Mouse (Mus musculus): ENCODE results near the gene Med27. TPM values are rescaled to one million over a fixed set of nuclear protein-coding genes. Genes with fewer than 3 reads are reported as not detected.
A peak's percentile ranks its signal among the peaks of the same experiment; 100 is the strongest.

Gene Med27
- polyA plus RNA-seq, 1 experiment from 2014 or later: 68.9 TPM

DNA sequence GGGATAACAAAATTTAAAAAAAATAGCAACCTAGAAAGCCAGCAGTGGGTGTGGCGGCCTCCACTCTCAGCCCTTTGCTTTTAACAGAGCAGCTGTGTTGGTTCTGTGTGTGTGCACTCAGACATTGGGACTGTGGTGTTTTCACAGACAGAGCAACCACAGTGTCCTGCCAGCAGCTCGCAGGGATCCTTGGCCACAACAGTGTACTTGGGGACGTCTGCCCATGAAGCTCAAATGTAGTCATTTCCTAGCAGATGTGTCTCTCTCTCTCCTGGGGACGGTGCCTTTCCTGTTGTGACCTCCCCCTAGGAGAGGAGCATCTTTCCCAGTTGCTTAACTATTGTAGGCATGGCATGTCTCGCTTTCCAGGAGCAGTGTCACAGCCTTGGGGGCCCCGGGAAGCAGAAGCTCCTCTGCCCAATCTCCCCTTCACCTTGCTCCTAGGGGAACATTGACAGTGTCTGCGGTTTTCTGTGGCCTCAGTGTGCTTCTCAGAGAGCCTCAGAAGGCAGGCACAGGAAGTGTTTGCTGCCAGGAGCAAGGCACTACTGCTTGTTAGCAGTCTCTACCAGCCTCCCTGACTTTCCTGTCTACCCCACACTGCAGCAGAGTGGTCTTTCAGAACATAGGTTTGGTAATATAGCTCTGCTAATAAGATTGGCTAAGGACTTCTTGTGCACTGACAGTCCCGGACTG lies 18.5 kb downstream of the Med27 start:
- Histone ChIP-seq H3K4me1 (peaks cover 9% of the 10 kb centered on the region), H3K9me3 (no peaks in the 10 kb centered on the region), H3K36me3 (replicated peaks) (no peaks in the 10 kb centered on the region), H3K27ac (no peak overlapping the region), H3K4me2 (no peak overlapping the region), H3K27me3 (no peaks in the 10 kb centered on the region), H3K9ac (no peak overlapping the region), H3K4me3 (replicated peaks) (no peak overlapping the region)
- WGBS: 85% methylated on average over 8 of the region's 8 CpGs
- ATAC-seq (ENCODE audit: low FRiP score): no peak

DNA sequence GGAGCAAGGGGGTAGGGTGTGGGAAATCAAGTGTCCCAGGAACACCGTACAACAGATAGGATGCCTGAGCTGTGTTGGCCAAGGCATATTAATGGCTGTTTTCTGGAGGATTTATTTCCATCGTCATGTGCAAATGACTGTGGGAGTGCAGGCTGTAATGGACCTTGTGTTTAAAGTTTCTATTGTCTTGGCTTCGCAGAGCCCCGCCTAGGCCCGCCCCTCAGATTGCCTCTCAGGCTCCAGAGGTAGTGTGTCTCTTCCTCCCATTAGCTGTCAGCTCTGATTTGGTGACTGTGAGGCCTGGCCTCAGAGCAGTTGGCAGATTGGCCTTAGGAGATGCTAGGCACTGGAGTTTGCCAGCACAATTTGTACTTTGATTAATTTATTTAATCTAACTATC lies 22.1 kb downstream of the Med27 start:
- no peak overlapping the region for H3K4me2 ChIP-seq
- 54% methylated on average over 5 of the region's 5 CpGs for WGBS
- H3K4me3 ChIP-seq (replicated peaks): no peak overlapping the region
- no peak for ATAC-seq (ENCODE audit: low FRiP score)
- H3K9ac ChIP-seq: no peak overlapping the region
- H3K27ac ChIP-seq: no peak overlapping the region
- H3K4me1 ChIP-seq: peaks cover 9% of the 10 kb centered on the region
- no peaks in the 10 kb centered on the region for H3K27me3 ChIP-seq
- H3K9me3 ChIP-seq: no peaks in the 10 kb centered on the region
- no peaks in the 10 kb centered on the region for H3K36me3 ChIP-seq (replicated peaks)

DNA sequence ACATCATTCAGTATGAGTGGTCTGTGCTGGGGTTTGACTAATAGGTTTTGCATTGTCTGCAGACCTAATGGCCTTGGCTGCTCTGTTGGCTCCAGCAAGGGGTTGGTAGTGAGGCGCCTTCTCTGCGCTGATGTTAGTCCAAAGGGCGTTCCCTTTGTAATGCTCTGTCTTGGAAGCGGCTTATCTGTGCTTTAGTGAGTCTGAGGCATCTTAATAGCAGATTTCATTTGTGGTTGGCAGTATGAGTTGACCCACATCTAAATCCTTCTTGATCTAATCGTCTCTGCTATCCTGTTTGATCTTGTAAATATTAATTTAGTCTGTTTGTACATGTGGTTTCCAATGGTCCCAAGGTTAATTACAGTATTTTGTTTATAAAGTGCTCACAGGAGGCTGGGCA lies 25.6 kb downstream of the Med27 start:
- Histone ChIP-seq H3K9me3 (no peaks in the 10 kb centered on the region), H3K36me3 (replicated peaks) (no peaks in the 10 kb centered on the region), H3K9ac (no peak overlapping the region), H3K27ac (no peak overlapping the region), H3K4me3 (replicated peaks) (no peak overlapping the region), H3K4me2 (no peak overlapping the region), H3K27me3 (no peaks in the 10 kb centered on the region), H3K4me1 (peaks cover 9% of the 10 kb centered on the region)
- WGBS: 88% methylated on average over 5 of the region's 5 CpGs
- no peak for ATAC-seq (ENCODE audit: low FRiP score)

DNA sequence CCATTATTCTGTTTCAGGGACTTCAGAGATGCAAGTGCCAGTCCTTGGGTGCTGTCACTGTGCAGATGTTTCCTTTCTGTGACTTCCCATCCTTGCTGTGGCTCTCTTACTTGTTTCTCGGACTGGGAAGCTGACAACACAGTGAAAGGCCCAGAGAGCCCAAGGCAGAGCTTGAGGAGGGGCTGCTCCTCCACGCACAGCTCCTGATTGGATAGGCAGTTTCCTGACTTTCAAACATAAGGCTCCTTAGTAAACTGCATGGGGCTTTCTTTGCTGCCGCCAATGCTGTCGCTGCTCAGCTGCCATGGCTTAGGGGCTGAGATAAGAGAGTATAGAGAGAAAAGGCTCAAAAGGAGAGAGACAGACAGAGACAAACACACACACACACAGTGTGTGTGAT lies 35.1 kb downstream of the Med27 start:
- no peaks in the 10 kb centered on the region for H3K9me3 ChIP-seq
- H3K9ac ChIP-seq: no peak overlapping the region
- H3K4me1 ChIP-seq: peaks cover 34% of the 10 kb centered on the region
- no peaks in the 10 kb centered on the region for H3K36me3 ChIP-seq (replicated peaks)
- no peaks in the 10 kb centered on the region for H3K27me3 ChIP-seq
- H3K27ac ChIP-seq: peak overlapping the region; percentile 33; the same call in 1 of the 2 replicates
- no peak overlapping the region for H3K4me3 ChIP-seq (replicated peaks)
- H3K4me2 ChIP-seq: no peak overlapping the region
- 13% methylated on average over 4 of the region's 4 CpGs for WGBS
- ATAC-seq (ENCODE audit: low FRiP score): 0 out of 2 replicates have a peak, but pooled peaks have one; percentile 9

DNA sequence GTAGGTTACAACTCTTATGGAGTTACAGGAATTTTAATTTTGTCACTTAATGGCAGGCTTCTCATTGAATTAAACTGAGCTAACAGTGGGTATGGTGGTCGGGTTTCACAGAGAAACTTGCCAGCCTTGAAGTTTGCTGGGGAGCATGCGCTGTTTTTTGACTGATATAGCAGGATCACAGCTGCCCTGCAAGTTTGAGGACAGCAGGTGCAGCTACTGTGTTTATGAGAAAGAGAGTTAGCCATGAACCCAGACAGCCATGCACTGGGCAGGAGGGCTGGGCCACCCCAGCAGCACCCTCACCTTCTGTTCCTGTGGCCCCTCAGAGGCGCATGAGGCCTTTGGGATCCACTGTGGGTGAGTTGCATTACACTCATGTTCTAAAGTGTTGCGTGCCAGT lies 36.0 kb downstream of the Med27 start:
- Histone ChIP-seq H3K4me3 (replicated peaks) (no peak overlapping the region), H3K9me3 (no peaks in the 10 kb centered on the region), H3K4me1 (peaks cover 35% of the 10 kb centered on the region), H3K9ac (no peak overlapping the region), H3K27me3 (no peaks in the 10 kb centered on the region), H3K36me3 (replicated peaks) (no peaks in the 10 kb centered on the region), H3K27ac (no peak overlapping the region), H3K4me2 (no peak overlapping the region)
- WGBS: 92% methylated on average over 4 of the region's 4 CpGs
- no peak for ATAC-seq (ENCODE audit: low FRiP score)

DNA sequence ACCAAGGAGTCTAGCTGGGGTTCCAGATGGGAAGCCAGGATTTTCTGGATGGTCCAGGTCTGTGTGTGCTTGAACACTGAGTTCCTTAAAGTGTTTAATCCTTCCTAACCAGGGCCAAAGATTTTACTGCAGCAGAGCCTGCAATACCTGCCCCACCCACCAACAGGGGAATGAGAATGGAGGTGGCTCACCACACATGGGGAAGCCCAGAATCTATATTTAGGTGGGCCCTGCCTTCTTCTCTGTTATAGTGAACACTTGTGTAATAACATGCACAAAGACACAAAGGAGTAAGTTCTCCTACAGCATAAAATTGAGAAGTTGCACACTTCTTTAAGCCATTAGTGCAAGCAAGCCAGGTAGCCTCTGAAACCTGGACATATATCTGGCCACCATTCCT lies 36.5 kb downstream of the Med27 start:
- Histone ChIP-seq H3K9ac (no peak overlapping the region), H3K4me1 (peaks cover 35% of the 10 kb centered on the region), H3K4me2 (no peak overlapping the region), H3K4me3 (replicated peaks) (no peak overlapping the region), H3K27me3 (no peaks in the 10 kb centered on the region), H3K36me3 (replicated peaks) (no peaks in the 10 kb centered on the region), H3K27ac (no peak overlapping the region), H3K9me3 (no peaks in the 10 kb centered on the region)
- ATAC-seq (ENCODE audit: low FRiP score): no peak

DNA sequence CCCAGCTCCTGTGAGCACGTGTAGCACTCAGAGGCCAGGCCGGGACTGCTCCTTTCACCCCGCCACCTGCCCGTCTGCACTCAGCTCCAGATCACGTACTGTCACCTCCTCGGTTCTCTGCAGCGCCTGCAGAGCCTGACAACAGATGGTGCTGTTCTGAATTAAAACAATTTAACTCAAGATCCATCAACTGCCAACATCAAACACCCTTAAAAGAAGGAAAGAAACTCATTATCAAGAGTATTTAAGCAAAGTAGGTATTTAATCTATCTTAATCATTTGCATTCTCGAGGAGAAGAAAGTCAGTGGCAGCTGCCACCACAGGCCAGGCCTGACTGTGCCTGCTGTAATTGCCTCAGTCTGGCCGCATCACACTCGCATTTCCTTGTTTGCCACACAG lies 38.8 kb downstream of the Med27 start:
- Histone ChIP-seq H3K9me3 (no peaks in the 10 kb centered on the region), H3K36me3 (replicated peaks) (no peaks in the 10 kb centered on the region), H3K27me3 (no peaks in the 10 kb centered on the region), H3K4me2 (no peak overlapping the region), H3K9ac (no peak overlapping the region), H3K4me1 (peaks cover 35% of the 10 kb centered on the region), H3K27ac (peak overlapping the region; percentile 79), H3K4me3 (replicated peaks) (no peak overlapping the region)
- ATAC-seq (ENCODE audit: low FRiP score): peak; percentile 64; the same call in 1 of the 2 replicates
- WGBS: 29% methylated on average over 10 of the region's 10 CpGs

DNA sequence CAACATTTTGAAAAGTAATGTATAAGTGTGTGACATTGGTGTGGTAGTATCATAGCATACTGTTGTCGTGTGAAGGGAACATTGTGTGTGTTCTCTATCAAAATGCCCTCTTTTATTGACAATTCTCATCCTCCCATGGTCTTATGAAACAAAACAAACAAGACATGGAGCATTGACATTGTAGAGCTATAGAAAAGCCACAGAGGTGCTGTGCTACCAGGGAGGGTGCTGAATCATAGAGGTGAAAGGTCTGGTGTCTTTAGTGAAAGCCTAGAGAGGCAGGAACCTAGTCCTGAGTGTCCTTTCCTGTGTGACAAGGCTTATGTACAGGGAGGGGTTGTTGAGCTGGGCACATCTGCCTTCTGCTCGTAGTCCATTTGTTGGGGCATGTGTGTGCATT lies 40.6 kb downstream of the Med27 start:
- no peak overlapping the region for H3K27ac ChIP-seq
- no peak overlapping the region for H3K4me3 ChIP-seq (replicated peaks)
- H3K9me3 ChIP-seq: no peaks in the 10 kb centered on the region
- H3K9ac ChIP-seq: no peak overlapping the region
- no peaks in the 10 kb centered on the region for H3K36me3 ChIP-seq (replicated peaks)
- H3K4me2 ChIP-seq: no peak overlapping the region
- H3K4me1 ChIP-seq: peaks cover 25% of the 10 kb centered on the region
- 98% methylated on average over 2 of the region's 2 CpGs for WGBS
- no peaks in the 10 kb centered on the region for H3K27me3 ChIP-seq
- ATAC-seq (ENCODE audit: low FRiP score): no peak

DNA sequence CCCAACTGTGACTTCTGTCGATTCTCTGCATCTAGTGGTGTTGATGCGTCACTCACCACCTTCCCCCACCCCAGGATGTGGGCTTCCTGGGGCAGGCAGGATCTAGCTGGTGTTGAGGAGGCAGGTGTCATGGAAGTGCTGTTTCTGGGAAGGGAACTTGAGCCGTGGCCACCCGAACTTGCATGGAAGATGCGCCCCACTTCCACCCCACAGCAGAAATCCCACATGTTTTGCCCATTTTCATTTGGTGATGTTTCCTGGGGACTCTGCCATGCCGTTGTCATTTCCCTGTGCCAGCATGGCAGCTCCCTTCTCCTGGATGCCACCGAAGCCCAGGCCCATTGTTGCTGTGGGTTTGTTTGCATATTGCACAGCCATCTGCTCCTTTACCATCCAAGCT lies 42.3 kb downstream of the Med27 start:
- no peaks in the 10 kb centered on the region for H3K36me3 ChIP-seq (replicated peaks)
- no peaks in the 10 kb centered on the region for H3K27me3 ChIP-seq
- WGBS: 88% methylated on average over 7 of the region's 7 CpGs
- H3K27ac ChIP-seq: no peak overlapping the region
- H3K4me3 ChIP-seq (replicated peaks): no peak overlapping the region
- H3K9me3 ChIP-seq: no peaks in the 10 kb centered on the region
- H3K4me2 ChIP-seq: no peak overlapping the region
- peaks cover 28% of the 10 kb centered on the region for H3K4me1 ChIP-seq
- H3K9ac ChIP-seq: no peak overlapping the region
- no peak for ATAC-seq (ENCODE audit: low FRiP score)

DNA sequence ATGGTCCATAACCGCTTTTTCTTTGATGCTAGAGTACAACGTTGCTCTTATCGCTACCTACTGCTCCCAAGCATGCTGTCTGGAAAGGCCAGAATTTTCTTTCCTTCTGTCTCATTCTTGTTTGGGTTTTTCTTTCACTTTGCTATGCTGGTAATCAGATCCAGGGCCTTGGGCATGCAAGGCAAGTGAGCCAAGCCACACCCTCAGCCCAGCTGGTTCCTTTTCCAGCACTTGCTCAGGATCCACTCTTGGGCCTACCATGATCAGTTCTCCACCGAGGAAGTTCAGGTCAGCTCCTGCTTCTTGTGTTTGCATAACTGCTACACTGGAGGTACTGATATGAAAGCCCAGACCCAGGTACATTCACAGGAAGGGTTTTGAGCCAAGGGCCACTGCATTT lies 44.5 kb downstream of the Med27 start:
- H3K36me3 ChIP-seq (replicated peaks): no peaks in the 10 kb centered on the region
- no peak overlapping the region for H3K27ac ChIP-seq
- H3K4me1 ChIP-seq: peaks cover 19% of the 10 kb centered on the region
- no peaks in the 10 kb centered on the region for H3K27me3 ChIP-seq
- H3K9ac ChIP-seq: no peak overlapping the region
- no peak overlapping the region for H3K4me3 ChIP-seq (replicated peaks)
- no peak overlapping the region for H3K4me2 ChIP-seq
- no peaks in the 10 kb centered on the region for H3K9me3 ChIP-seq
- ATAC-seq (ENCODE audit: low FRiP score): no peak
- WGBS: 92% methylated on average over 4 of the region's 4 CpGs

DNA sequence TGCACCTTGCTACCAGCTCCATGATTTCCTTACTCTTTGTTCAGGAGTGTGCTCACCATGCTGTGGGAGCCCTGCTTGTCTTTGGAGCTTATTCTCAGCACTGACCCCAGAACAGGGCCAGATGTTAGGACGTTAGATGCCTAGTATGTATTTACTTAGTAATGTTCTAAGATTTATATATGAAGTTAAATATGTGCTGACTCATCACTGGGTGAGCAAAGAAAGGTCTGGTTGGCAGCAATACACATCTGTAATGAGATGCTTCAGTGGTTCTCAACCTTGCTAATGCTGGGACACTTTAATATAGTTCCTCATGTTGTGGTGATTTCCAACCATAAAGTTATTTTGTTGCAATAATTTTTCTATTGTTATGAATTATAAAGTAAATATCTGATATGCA lies 45.4 kb downstream of the Med27 start:
- H3K9ac ChIP-seq: no peak overlapping the region
- H3K27ac ChIP-seq: no peak overlapping the region
- WGBS: 83% methylated on average over 1 of the region's 1 CpGs
- no peaks in the 10 kb centered on the region for H3K27me3 ChIP-seq
- H3K9me3 ChIP-seq: no peaks in the 10 kb centered on the region
- no peak overlapping the region for H3K4me2 ChIP-seq
- peaks cover 19% of the 10 kb centered on the region for H3K4me1 ChIP-seq
- H3K36me3 ChIP-seq (replicated peaks): no peaks in the 10 kb centered on the region
- ATAC-seq (ENCODE audit: low FRiP score): no peak
- H3K4me3 ChIP-seq (replicated peaks): no peak overlapping the region

DNA sequence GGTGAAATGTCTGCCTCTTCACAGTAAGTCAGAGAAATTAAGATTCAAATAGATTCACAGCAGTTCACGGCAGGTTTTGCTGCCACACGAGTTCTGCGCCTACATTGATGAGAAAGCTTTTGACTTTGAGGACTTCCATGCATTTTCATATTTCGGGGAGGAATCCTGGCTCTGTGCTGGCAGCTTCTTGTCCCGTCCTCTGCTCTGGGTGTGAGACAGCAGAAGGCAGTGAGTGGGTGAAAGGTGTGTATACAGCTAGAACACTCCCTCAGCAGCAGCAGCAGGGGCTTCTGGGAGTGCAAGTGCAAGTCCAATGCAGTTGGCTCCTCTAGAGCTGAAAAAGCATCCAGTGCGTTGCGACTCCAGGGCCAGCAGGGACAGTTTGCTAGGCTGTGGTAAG lies 53.6 kb downstream of the Med27 start:
- H3K27ac ChIP-seq: no peak overlapping the region
- H3K4me2 ChIP-seq: no peak overlapping the region
- no peaks in the 10 kb centered on the region for H3K9me3 ChIP-seq
- 84% methylated on average over 7 of the region's 7 CpGs for WGBS
- ATAC-seq (ENCODE audit: low FRiP score): no peak
- peaks cover 29% of the 10 kb centered on the region for H3K4me1 ChIP-seq
- H3K9ac ChIP-seq: no peak overlapping the region
- H3K4me3 ChIP-seq (replicated peaks): no peak overlapping the region
- H3K27me3 ChIP-seq: no peaks in the 10 kb centered on the region
- no peaks in the 10 kb centered on the region for H3K36me3 ChIP-seq (replicated peaks)

DNA sequence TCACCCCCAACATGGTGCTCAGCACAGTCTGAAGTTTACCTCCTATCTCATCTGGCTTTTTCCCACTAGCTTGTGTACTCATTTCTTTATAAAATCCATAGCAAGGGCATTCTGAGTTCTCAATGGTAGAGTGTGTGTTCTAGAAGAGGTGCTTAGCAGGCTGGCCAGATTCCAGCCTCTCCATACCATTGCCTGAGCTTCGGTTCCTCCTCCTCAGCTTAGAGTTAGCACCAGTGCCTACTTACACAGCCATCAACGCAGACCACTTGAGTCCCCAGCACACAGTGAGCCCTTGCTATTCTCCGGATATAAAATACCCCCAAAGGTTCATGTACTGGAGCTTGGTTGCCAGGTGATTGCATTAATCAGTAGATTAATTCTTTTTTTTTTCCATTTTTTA lies 54.2 kb downstream of the Med27 start:
- no peak overlapping the region for H3K4me3 ChIP-seq (replicated peaks)
- H3K9ac ChIP-seq: no peak overlapping the region
- no peak overlapping the region for H3K27ac ChIP-seq
- 80% methylated on average over 3 of the region's 3 CpGs for WGBS
- H3K27me3 ChIP-seq: no peaks in the 10 kb centered on the region
- no peak overlapping the region for H3K4me2 ChIP-seq
- no peaks in the 10 kb centered on the region for H3K9me3 ChIP-seq
- H3K4me1 ChIP-seq: peaks cover 29% of the 10 kb centered on the region
- ATAC-seq (ENCODE audit: low FRiP score): no peak
- no peaks in the 10 kb centered on the region for H3K36me3 ChIP-seq (replicated peaks)

Data from forebrain, embryonic 12.5 days (tissue).